Mouse (Mus musculus) retina, embryonic 14.5 days (tissue): ENCODE results near the gene Popdc2.

Experiments used
- DNase-seq: peaks from one replicate; pipeline ENCODE4 v3.0.0-alpha.2; 2015; ENCODE audit warnings: low spot score

The Popdc2 gene

DNA sequence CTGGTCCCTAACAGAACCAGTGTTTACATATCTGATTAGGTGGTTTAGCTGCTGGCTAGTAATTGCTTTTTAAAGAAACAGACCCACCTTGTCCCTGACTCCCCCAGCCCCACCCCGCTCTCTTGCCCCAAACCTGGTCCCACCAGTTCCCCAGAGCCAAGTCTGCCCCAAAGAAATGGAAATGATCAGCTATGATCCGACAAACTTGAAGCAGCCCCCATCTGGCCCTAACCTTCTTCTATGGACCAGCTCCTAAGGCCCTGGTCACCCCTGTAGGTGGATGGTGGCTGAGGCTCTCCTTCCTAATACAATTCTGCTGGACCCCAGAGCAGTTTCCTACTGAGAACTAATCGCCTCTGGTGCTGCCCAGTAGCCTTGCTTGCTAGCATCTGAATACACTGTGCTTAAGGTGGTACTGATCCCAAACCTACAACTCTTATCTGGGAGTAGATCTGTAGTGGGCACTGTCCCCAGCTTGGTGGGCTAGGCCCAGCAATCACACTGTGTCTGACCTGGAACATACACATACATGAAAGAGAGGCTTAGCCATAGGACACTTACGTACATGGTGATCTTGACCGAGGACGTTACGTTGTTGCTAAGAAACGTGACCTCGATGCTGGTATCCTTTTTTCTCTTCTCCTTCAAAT lies 38.4 kb downstream of the Popdc2 start:
- DNase-seq, result peak; percentile 13

GRCm38 (mm10) chr16:38401468-38401867 lies 39.5 kb downstream of the Popdc2 start:
- DNase-seq, result no peak

GRCm38 (mm10) chr16:38403639-38404038 lies 41.6 kb downstream of the Popdc2 start:
- no peak for DNase-seq

GRCm38 (mm10) chr16:38406293-38406692 lies 44.3 kb downstream of the Popdc2 start:
- DNase-seq, result no peak

- DNase-seq, result no peak
Measured at GRCm38 (mm10) chr16:38406708-38407107, 44.7 kb downstream of the Popdc2 start.

- DNase-seq, result no peak
Measured at GRCm38 (mm10) chr16:38407584-38407983, 45.6 kb downstream of the Popdc2 start.

GRCm38 (mm10) chr16:38408416-38408815 lies 46.4 kb downstream of the Popdc2 start:
- DNase-seq, result no peak

GRCm38 (mm10) chr16:38414953-38415352 lies 52.9 kb downstream of the Popdc2 start:
- DNase-seq, result no peak

DNA sequence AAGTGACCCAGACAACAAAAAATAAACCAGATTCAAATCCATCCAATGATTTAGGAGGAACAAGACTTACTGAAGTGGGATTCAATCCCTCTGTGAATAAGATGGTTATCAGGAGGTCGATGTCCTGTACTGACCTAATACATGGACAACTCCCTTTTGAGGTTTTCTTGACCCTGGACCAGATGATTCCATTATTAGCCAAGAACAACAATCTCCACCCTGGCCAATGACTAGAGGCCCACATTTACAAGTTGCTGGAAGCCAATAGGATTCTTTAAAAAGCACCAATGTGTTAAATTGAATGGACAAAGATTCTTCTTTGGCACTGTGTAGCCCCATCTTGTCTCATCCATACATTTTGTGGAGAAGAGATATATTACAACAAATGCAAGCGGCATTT lies 63.4 kb downstream of the Popdc2 start:
- no peak for DNase-seq

- DNase-seq, result no peak
Measured at GRCm38 (mm10) chr16:38425799-38426198, 63.8 kb downstream of the Popdc2 start.
